Mouse (Mus musculus) ES-E14 (cell line): Measurements from ENCODE around the gene Kif20b. TPM values are rescaled to one million over a fixed set of nuclear protein-coding genes. Genes with fewer than 3 reads are reported as not detected.

Source experiments
- DNase-seq: peaks from one replicate; pipeline ENCODE4 v3.0.0-alpha.2; 2013; ENCODE audit warnings: low read depth, low spot score
- H3K27ac ChIP-seq: 2 replicates; pipeline ENCODE4 v1.5.1; 2012; ENCODE audit warnings: low read depth, mild to moderate bottlenecking, low read length, moderate library complexity, mixed read lengths; ENCODE audit not compliant: poor library complexity, insufficient read depth, severe bottlenecking
- H3K36me3 ChIP-seq: 2 replicates; pipeline ENCODE4 v1.6.1; 2012; ENCODE audit warnings: mild to moderate bottlenecking, low read length, moderate library complexity, mixed read lengths; ENCODE audit not compliant: control insufficient read depth, poor library complexity, insufficient read depth, severe bottlenecking
- H3K4me1 ChIP-seq, 2 experiments: fragments of 150-350 bp in 1 of 2; sonication (generic) in 1 of 2; 2 replicates each; pipeline ENCODE4 v1.6.1; 2012; ENCODE audit warnings: low read length in 2 of 2, mild to moderate bottlenecking in 1 of 2, mixed read lengths in 1 of 2; ENCODE audit not compliant: control insufficient read depth in 2 of 2, insufficient read depth in 2 of 2, poor library complexity in 1 of 2
- H3K4me3 ChIP-seq, 2 experiments: fragments of 150-350 bp in 1 of 2; sonication (generic) in 1 of 2; 2 replicates each; pipeline ENCODE4 v1.5.1; 2012; ENCODE audit warnings: low read length in 2 of 2, low read depth in 1 of 2, mild to moderate bottlenecking in 1 of 2, mixed read lengths in 1 of 2; ENCODE audit not compliant: insufficient read depth in 1 of 2, poor library complexity in 1 of 2, severe bottlenecking in 1 of 2
- H3K9ac ChIP-seq: 2 replicates; pipeline ENCODE4 v1.6.1; 2012; ENCODE audit warnings: low read depth, mild to moderate bottlenecking, low read length, mixed read lengths; ENCODE audit not compliant: poor library complexity, insufficient read depth, severe bottlenecking
- H3K9me3 ChIP-seq: fragments of 150-350 bp; sonication (generic); 2 replicates; pipeline ENCODE4 v1.6.1; 2012; ENCODE audit warnings: low read depth, mild to moderate bottlenecking, low read length; ENCODE audit not compliant: control insufficient read depth, insufficient read depth
- CHD2 ChIP-seq: IDR thresholded peaks from 2 replicates; pipeline ENCODE4 v1.6.1; 2014; ENCODE audit warnings: mild to moderate bottlenecking, low read depth, low read length, inconsistent platforms
- HCFC1 ChIP-seq: IDR thresholded peaks from 2 replicates; pipeline ENCODE4 v1.6.1; 2012; ENCODE audit warnings: low read length, inconsistent platforms, borderline replicate concordance; ENCODE audit not compliant: insufficient read depth
- MAFK ChIP-seq: IDR thresholded peaks from 2 replicates; pipeline ENCODE4 v1.6.1; 2014; ENCODE audit warnings: mild to moderate bottlenecking, low read depth, low read length, inconsistent platforms; ENCODE audit not compliant: insufficient read depth
- ZC3H11A ChIP-seq: IDR thresholded peaks from 2 replicates; pipeline ENCODE4 v1.6.1; 2012; ENCODE audit warnings: low read depth, mild to moderate bottlenecking, inconsistent platforms, low read length, borderline replicate concordance
- ZNF384 ChIP-seq: IDR thresholded peaks from 2 replicates; pipeline ENCODE4 v1.6.1; 2012; ENCODE audit warnings: low read depth, low read length, inconsistent platforms
- in situ Hi-C, 2 experiments: fragments of 600-800 bp; cut with MboI; formaldehyde crosslinking; loops; one replicate each; pipeline ENCODE4 v1.15.1; 2025; ENCODE audit warnings: low sequenced_read_pairs in 2 of 2, inconsistent platforms in 1 of 2; ENCODE audit not compliant: unreplicated experiment in 2 of 2
- total RNA-seq: library from RNA; depleted of rRNA; stranded (reverse); fragments of 300-350 nt; gene quantifications from 2 replicates; pipeline ENCODE4 v1.2.3, GENCODE M21; 2012

Gene Kif20b
- total RNA-seq, 1 experiment, result 68.0 TPM

- H3K4me1 ChIP-seq, result peaks cover 2 to 3% of the 10 kb centered on the region in 2 experiments; a peak in 1 of 4 replicates
- no peaks in the 10 kb centered on the region for H3K9me3 ChIP-seq
- no peak for DNase-seq
- peaks cover 12% of the 10 kb centered on the region for H3K36me3 ChIP-seq
- H3K27ac ChIP-seq, result peak overlapping the region; percentile 79
- no peak for TF ChIP-seq ZC3H11A
- TF ChIP-seq MAFK, result no peak
- no peak; the same call in 1 of the 2 replicates for TF ChIP-seq HCFC1
- no peak for TF ChIP-seq ZNF384
- TF ChIP-seq CHD2, result no peak
- H3K9ac ChIP-seq, result peak overlapping the region; percentile 97
- H3K4me3 ChIP-seq, result peak overlapping the region; percentile 85 to 99
- in situ Hi-C loops, result no loop called here
Measured at GRCm38 (mm10) chr19:34922603-34922963, 422 bp downstream of the Kif20b start.

- no peaks in the 10 kb centered on the region for H3K4me1 ChIP-seq
- no peak for TF ChIP-seq MAFK
- H3K4me3 ChIP-seq, result no peak overlapping the region
- H3K9ac ChIP-seq, result no peak overlapping the region
- DNase-seq, result no peak
- H3K36me3 ChIP-seq, result peaks cover 22% of the 10 kb centered on the region
- no peak overlapping the region for H3K27ac ChIP-seq
- in situ Hi-C loops, result loop anchor here (25.0 kb wide), 1 partner anchor 1915 kb away; no protein-coding TSS in a partner anchor
- no peaks in the 10 kb centered on the region for H3K9me3 ChIP-seq
Measured at GRCm38 (mm10) chr19:34947206-34947605, 25.0 kb downstream of the Kif20b start.

- H3K36me3 ChIP-seq, result peaks cover 24% of the 10 kb centered on the region
- no peaks in the 10 kb centered on the region for H3K9me3 ChIP-seq
- in situ Hi-C loops, result no loop called here
- peaks cover 0 to 2% of the 10 kb centered on the region in 2 experiments; a peak in 1 of 4 replicates for H3K4me1 ChIP-seq
- H3K27ac ChIP-seq, result no peak overlapping the region
- TF ChIP-seq ZNF384, result no peak
- TF ChIP-seq MAFK, result no peak
- TF ChIP-seq CHD2, result no peak
- TF ChIP-seq ZC3H11A, result no peak
- no peak for TF ChIP-seq HCFC1
- DNase-seq, result no peak
- no peak overlapping the region for H3K4me3 ChIP-seq
- H3K9ac ChIP-seq, result no peak overlapping the region
Measured at GRCm38 (mm10) chr19:34953842-34954541, 31.8 kb downstream of the Kif20b start.

- peaks cover 0 to 2% of the 10 kb centered on the region in 2 experiments; a peak in 1 of 4 replicates for H3K4me1 ChIP-seq
- no peak overlapping the region for H3K9ac ChIP-seq
- TF ChIP-seq HCFC1 (no peak), ZC3H11A (no peak), CHD2 (no peak), ZNF384 (no peak), MAFK (no peak)
- no peak for DNase-seq
- H3K36me3 ChIP-seq, result peaks cover 23% of the 10 kb centered on the region
- in situ Hi-C loops, result no loop called here
- no peaks in the 10 kb centered on the region for H3K9me3 ChIP-seq
- H3K4me3 ChIP-seq, result no peak overlapping the region
- no peak overlapping the region for H3K27ac ChIP-seq
Measured at GRCm38 (mm10) chr19:34959369-34959768, 37.2 kb downstream of the Kif20b start.

DNA sequence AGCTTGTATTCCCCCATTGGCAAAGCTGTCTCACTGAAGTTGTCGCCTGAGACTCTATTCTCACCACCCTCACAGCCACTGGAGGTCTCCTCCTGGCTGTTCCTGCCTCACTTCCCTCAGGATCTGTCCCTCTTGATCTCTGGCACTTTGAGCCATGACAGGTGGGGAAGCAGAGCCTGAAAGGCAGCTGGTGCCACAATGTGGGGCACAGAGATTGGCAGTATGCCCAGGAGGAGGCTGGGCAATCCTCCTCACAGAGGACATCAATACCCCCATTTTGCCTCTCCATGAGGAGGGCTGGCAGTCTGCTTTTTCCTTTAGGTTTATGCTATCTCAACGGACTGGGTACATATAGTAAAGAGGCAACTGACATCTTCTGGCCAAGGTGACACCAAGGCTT, 62.6 kb downstream of the Kif20b start:
- no peaks in the 10 kb centered on the region for H3K9me3 ChIP-seq
- no peak overlapping the region for H3K9ac ChIP-seq
- H3K36me3 ChIP-seq, result no peaks in the 10 kb centered on the region
- H3K4me3 ChIP-seq, result no peak overlapping the region
- no peak for DNase-seq
- TF ChIP-seq ZC3H11A (no peak), HCFC1 (no peak), MAFK (no peak), CHD2 (no peak), ZNF384 (no peak)
- in situ Hi-C loops, result loop anchor here in 1 of 2 experiments (25.0 kb wide), 1 partner anchor 1103 kb away; the partner anchor contains the start of gene Rpp30
- no peaks in the 10 kb centered on the region for H3K4me1 ChIP-seq
- no peak overlapping the region for H3K27ac ChIP-seq
